Mouse (Mus musculus): Measurements from ENCODE around the gene Mien1.

The Mien1 gene

GRCm38 (mm10) chr11:98459071-98459741 lies 20.4 kb upstream of the Mien1 start:
- DNase-seq: no peak

GRCm38 (mm10) chr11:98458121-98458990 lies 19.6 kb upstream of the Mien1 start:
- no peak for DNase-seq

- peak; percentile 73 for DNase-seq
These were observed 18.8 kb upstream of the Mien1 start for GRCm38 (mm10) chr11:98457367-98458120.

GRCm38 (mm10) chr11:98456945-98457344 lies 18.2 kb upstream of the Mien1 start:
- DNase-seq: no peak

GRCm38 (mm10) chr11:98456545-98456944 lies 17.8 kb upstream of the Mien1 start:
- no peak for DNase-seq

- DNase-seq: no peak
These were observed 16.7 kb upstream of the Mien1 start for GRCm38 (mm10) chr11:98455484-98455883.

- no peak for DNase-seq
These were observed 11.4 kb upstream of the Mien1 start for GRCm38 (mm10) chr11:98449921-98450771.

- no peak for DNase-seq
These were observed 10.6 kb upstream of the Mien1 start for GRCm38 (mm10) chr11:98449419-98449818.

GRCm38 (mm10) chr11:98448191-98448790 lies 9.5 kb upstream of the Mien1 start:
- DNase-seq: no peak

- DNase-seq: no peak
These were observed 8.7 kb upstream of the Mien1 start for GRCm38 (mm10) chr11:98447475-98447834.

- no peak for DNase-seq
These were observed 8.0 kb upstream of the Mien1 start for GRCm38 (mm10) chr11:98446562-98447474.

- no peak for DNase-seq
These were observed 7.4 kb upstream of the Mien1 start, which contains the start of gene Grb7 for GRCm38 (mm10) chr11:98446213-98446561. TSS of gene Grb7 (plus strand) at chr11:98446394.

GRCm38 (mm10) chr11:98445679-98446078 lies 6.9 kb upstream of the Mien1 start:
- DNase-seq: no peak

GRCm38 (mm10) chr11:98445238-98445637 lies 6.4 kb upstream of the Mien1 start:
- no peak for DNase-seq

- DNase-seq: no peak
These were observed 4.9 kb upstream of the Mien1 start for GRCm38 (mm10) chr11:98443688-98444087.

- DNase-seq: no peak
These were observed 1.4 kb downstream of the Mien1 start for GRCm38 (mm10) chr11:98437441-98437840.

GRCm38 (mm10) chr11:98435723-98436122 lies 3.1 kb downstream of the Mien1 start:
- DNase-seq: no peak

- no peak for DNase-seq
These were observed 6.9 kb downstream of the Mien1 start for GRCm38 (mm10) chr11:98431743-98432502.

- no peak for DNase-seq
These were observed 10.4 kb downstream of the Mien1 start for GRCm38 (mm10) chr11:98428436-98428835.

GRCm38 (mm10) chr11:98426592-98426991 lies 12.2 kb downstream of the Mien1 start:
- DNase-seq: no peak

All from right cerebral cortex, adult 18-20 months (tissue).